Mouse (Mus musculus) gastrocnemius, postnatal 36 days (tissue): Measurements from ENCODE around the gene Rsc1a1. TPM values are rescaled to one million over a fixed set of nuclear protein-coding genes. Genes with fewer than 3 reads are reported as not detected.
A peak's percentile ranks its signal among the peaks of the same experiment; 100 is the strongest.

Experiments
- DNase-seq, 2 experiments: peaks; one replicate each; pipeline ENCODE4 v3.0.0; 2022
- intact Hi-C: fragments of 180-260 bp; cut with DNase I; formaldehyde crosslinking; loops from one replicate; pipeline ENCODE4 v1.15.1; 2025
- long read RNA-seq, 2 experiments: library from polyadenylated mRNA; stranded (forward); transcript quantifications; one replicate each; pipeline ENCODE4 v2.0.0; 2021
- total RNA-seq, 2 experiments: library from RNA; stranded (reverse); gene quantifications; 2 replicates each; pipeline ENCODE4 v1.2.3; 2021

Rsc1a1 gene
- total RNA-seq: 1 to 10 TPM; 5.2 to 9.3 TPM
- long read RNA-seq, experiment 1, partial matches to known transcripts: 0 of 2 reads
- long read RNA-seq, experiment 1, other reads (novel, unspliced or antisense): 0 of 2 reads
- long read RNA-seq, experiment 2: 0 reads

DNA sequence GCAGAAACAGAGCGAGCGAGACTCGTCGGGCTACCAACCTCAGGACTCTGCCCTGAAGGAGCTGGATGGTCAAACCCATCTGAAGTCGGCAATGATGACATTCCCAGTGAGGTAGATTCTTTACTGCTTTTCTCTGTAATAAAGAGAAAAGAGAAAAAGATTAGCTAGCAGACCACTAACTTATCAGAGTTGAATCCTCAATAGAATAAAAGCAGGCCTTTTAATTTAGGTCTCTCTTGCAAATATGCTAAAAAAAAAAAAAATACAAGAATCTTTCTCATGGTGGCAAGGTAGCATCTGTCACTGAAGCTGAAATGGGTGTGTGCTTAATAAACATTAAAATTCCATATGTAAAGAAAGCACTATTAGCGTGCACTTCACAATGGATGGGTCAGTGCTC is at the start of gene Rsc1a1:
Gene Rsc1a1, minus strand, starts transcription at position 101 of the 400 bp plus-strand sequence.
- intact Hi-C loops: no loop called here
- DNase-seq: no peak

DNA sequence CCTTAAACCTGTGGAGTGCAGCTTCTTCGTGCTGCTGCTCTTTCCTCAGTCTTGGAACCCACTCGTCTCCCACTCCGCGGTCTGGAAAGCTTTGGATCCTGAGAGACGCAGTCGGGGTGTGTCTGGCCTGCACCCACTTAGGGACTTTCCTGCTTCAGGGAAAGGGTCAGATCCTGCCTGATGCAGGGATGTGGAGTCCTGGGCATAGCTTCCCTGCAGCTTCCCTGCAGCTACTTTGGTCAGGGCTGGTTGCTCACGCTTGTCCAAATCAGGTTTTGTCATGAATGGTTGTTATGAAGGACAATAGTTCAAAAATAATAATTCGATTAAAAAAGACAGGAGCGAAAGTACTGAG is 49.8 kb upstream of the Rsc1a1 start:
- intact Hi-C loops: no loop called here

DNA sequence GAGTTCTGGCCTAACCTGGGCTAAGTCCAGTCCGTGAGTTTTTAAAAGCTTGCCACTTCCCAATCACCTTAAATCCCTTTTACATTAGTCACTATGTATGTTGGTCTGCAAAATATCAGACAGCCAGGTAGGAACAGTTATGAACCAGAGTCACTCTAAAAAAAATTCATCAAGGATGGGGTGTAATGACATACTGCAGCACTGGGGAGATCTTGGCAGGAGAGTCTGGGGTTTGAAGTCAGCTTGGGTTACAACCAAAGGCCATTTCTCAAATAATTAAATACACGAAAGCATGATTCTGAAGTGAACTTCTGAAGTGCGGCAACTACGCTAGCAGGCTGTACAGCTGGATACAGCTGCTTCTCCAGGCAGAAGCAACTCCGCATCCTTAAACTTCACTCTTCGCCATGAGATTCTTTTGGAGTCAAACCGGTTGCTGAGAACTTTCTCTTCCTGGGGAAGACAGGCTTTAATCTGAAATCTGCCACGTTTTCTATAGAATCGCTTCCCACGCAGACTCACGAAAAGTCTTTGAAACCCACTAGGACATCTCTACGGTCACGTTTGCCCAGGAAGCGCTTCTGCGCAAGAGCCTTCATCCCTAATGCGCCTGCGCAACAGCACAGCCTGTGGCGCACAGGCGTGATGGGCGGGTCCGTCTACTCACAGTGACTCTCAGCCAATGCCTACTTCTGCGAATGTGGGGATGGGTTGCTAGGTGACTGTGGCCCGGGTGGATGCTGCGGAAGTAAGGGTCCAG is 49.2 kb upstream of the Rsc1a1 start:
- intact Hi-C loops: no loop called here
- DNase-seq: peak; percentile 79 to 86

More for the DNA sequence above, 49.8 kb upstream of the Rsc1a1 start:
- no peak for DNase-seq

DNA sequence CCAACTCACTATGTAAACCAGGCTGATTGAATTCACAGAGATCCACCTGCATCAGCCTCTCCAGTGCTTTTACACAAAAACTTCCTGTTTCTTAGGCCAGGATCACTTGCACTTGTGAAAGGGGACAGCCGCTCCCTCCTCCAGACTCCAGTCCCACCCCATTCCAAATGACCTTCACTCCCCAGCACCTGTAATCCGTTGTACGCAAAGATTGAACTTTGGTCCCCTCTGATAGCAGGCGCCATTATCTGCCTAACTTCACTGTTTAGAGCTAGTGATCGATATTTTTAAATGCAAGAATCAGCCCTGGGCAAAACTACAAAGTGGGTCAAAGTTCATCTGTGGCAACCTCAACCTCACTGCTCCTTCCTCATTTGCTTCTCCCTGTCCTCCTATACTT is 46.4 kb upstream of the Rsc1a1 start:
- no peak for DNase-seq
- intact Hi-C loops: no loop called here

DNA sequence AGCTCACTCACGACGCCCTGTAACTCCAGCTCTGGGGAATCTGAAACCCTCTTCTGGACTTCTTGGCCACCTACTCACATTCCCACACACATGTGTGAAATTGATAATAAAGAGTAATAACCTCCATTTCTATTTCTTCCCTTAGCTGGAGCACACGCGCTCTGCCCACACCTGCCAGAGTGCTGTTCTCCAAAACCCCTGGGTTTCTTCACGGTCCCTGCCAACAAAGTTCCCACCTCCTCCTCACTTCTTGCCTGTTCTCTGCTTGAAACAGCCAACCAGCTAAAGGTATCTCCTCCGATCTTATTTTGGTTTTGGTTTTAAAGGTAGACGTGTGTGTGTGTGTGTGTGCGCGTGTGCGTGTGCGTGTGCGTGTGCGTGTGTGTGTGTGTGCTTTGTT is 45.0 kb upstream of the Rsc1a1 start:
- DNase-seq: no peak
- intact Hi-C loops: no loop called here

DNA sequence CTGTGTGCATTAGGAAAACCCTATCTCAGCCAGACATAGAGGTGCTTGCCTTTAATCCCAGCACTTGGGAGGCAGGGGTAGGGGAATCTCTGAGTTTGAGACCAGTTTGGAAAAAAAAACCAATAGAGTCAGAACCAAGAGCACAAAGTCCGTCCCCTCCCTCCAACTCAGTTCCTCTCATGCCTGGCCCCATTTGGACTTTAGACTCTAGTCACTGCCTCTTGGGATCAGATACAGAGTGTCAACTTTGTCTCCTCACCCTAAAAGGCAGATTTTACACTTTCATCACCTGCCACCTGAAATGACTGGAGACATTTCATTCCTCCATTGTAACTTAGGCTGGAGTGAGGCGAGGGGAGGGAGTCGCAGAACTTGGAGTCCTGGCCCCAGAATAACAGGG is 43.9 kb upstream of the Rsc1a1 start:
- intact Hi-C loops: no loop called here

DNA sequence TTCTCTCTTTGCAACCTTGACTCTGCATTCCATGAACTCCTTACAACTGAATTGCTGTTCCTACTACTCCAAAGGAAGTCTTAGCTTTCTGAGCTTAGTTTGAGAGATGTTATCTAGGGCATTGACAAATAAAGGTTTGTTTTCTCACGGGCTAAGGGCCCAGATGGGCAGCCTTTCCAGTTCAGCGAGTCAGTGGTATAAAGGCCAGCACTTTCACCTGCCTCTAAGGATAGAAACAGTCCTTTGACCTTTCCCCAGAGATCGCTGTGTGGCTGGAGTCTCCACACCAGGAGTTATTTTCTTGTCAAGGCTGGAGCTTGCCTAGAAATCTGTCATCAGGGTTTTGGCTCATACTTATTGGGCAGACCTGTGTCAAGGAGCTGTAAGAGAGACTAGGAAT is 40.3 kb upstream of the Rsc1a1 start:
- intact Hi-C loops: no loop called here

More for the DNA sequence above, 43.9 kb upstream of the Rsc1a1 start:
- DNase-seq: no peak

DNA sequence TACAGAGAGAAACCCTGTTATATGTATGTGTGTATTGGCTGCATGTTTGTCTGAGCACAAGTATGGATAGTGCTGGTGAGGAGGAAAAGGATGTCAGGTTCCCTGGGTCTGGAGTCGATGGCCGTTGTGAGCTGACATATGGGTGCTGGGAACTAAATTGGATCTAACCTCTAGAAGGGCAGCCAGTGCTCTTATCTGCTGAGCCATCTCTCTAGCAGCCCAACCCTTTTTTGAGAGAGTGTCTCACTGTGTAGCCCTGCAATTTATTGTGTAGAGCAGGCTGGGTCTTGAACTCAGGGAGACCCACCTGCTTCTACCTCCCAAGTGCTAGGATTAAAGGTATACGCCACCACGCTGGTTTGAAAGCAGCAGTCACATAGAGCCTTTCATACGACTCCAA is 39.9 kb upstream of the Rsc1a1 start:
- no peak for DNase-seq
- intact Hi-C loops: no loop called here

More for the DNA sequence above, 40.3 kb upstream of the Rsc1a1 start:
- DNase-seq: no peak

DNA sequence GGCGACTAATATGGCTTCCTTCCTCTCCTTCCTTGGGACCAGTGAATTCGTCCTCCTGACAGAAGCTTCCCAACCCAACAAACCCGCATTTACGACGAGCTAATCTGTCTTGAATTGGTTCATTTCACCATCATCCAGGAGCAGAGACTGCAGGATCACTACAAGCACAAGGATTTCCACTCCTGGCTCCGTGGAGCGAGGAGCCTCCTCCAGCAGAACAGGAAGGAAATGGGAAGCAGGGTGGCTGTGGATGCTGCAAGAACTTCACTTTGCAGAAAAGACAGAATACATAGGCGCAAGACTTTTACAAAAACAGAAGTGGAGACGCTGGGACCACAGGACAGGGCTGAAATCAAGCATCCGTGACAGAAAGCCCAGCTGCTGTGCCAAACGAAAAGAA is 39.2 kb upstream of the Rsc1a1 start:
- DNase-seq: no peak
- intact Hi-C loops: loop anchor here (5.0 kb wide), 1 partner anchor 68 kb away; the partner anchor contains the start of genes Casp9 and Dnajc16

DNA sequence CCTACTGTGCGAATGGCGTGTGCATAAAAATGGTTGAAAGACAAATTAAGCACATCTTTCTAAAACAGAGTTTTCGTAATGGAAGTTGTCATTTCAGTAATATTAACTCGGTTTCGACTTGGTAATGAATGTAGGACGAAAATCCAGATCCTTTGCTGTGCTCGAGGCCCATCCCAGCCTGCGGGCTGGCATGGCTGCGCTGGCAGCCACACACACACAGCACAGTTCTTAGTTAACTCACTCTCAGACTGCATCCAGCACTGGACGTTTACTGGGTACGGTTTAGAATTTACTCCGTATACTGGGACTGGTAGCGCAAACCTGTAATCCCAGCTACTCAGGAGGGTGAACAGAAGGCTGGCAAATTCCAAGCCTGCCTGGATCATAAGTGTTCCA is 38.3 kb upstream of the Rsc1a1 start:
- DNase-seq: no peak
- intact Hi-C loops: loop anchor here (5.0 kb wide), 1 partner anchor 69 kb away; the partner anchor contains the start of genes Casp9 and Dnajc16

DNA sequence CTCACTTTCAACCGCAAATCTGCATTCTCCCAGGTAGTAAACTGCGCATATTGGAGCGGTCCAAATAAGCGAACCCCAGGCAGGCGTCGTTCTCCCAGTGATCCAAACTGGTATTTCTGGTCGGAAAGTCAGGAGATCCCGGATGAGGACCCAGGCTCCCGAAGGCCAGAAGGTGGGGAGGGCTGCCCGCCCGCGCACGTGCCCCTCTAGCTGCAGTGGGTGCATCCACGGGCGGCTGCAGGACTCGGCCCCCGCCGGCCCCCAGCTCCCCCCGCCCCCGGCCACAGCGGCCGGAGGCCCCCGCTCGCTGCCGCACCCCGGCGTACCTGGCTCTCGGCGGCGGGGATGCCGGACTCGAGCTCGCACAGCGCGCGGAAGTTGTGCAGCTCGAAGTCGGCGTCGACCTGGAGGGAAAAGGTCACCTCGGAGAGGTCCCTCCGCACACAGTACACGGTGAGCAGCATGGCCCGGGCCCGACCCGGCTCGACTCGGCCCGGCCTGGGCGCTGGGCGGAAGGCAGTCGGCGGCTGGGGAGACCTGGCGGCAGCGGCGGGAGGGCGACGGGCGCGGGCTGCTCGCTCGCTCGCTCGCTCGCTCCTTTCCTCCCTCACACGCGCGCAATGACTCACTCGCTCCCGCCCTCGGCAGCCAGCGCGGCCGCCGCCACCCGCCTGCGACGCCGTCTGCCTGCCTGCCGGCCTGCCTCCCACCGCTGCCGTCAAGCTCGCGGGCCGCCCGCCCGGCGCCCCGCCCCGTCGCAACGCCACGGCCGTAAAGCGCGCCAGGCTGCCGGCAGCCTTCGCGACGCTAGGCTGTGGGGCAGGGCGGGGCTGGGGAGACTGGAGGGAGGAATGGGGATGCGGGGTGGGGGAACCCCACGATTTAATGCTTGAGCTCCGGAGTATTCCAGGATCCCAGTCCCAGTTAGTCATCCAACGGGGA is 37.6 kb upstream of the Rsc1a1 start, which contains the start of gene Ddi2:
Gene Ddi2, minus strand, starts transcription at position 689 of the 942 bp plus-strand sequence.
- intact Hi-C loops: loop anchor here (5.0 kb wide), 1 partner anchor 69 kb away; the partner anchor contains the start of genes Casp9 and Dnajc16
- DNase-seq: peak; percentile 83 to 88

DNA sequence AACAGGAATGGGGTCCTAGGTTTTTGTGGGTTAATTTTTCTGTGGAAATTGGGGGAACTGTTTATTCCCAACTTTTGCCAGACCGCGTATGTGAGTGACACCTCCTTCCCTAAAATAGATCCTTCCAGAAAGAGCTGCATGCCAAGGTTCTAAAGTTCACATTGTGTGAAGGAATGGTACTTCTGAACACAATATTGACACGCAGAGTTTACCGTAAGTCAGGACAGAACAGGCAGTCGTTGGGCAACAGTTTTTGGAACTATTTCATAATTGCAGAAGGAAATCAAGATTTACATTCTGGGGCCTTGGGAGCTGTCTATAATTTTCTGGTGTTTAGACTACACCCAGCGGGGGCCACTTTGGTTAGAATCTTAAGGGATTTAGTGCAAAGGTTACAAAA is 36.6 kb upstream of the Rsc1a1 start:
- DNase-seq: no peak
- intact Hi-C loops: loop anchor here (5.0 kb wide), 1 partner anchor 70 kb away; the partner anchor contains the start of genes Casp9 and Dnajc16

DNA sequence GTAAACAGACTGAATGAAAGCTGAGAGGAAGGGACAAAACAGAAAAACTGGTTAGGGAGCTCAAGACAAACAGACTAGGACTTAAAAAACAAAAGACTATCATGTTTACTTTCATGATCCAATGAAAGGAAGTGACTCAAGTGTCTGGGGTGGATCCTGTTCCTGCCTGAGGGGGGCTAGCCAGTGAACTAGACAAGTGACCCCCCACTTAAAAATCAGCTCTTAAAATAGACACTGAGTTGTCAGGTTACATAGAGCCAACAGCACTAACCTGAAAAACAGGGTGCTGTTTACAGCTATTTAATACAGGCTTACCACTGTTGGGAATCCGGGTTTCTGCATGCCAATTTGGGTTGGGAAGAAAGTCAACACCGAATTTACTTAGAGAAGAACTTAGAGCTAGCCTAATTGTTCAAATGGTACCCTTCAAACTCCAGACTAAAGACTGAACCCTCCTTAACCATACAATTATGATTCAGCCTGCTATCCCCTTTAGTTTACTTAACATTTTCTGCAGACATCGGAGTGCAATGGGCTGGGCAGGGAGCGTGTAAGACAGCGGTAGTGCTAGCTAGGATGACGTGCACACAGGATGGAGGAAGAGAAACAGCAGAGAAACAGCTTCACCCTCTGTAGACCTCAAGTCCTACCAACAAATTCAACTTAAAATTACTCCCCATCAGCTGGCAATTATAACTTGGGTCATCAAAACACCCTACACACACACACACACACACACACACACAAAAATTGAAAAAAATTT is 35.5 kb upstream of the Rsc1a1 start:
- intact Hi-C loops: loop anchor here (5.0 kb wide), 1 partner anchor 71 kb away; the partner anchor contains the start of genes Casp9 and Dnajc16
- DNase-seq: no peak

DNA sequence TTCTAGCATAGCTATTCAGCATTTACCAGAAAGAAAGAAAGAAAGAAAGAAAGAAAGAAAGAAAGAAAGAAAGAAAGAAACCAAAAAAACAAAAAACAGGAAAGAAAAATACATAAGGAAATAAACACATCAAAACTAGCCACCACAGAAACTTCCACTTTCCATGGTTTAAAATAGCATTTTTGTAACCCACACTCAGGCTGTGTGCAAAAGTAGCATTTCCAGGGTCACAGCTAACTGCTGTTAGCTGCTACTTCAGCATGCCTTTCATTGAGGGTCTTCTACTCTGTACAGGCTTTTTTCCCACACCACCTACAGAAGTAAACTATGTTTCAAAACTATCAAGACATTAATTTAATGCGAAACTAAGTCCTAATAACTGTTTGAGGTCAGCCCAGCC is 33.9 kb upstream of the Rsc1a1 start:
- no peak for DNase-seq
- intact Hi-C loops: no loop called here

DNA sequence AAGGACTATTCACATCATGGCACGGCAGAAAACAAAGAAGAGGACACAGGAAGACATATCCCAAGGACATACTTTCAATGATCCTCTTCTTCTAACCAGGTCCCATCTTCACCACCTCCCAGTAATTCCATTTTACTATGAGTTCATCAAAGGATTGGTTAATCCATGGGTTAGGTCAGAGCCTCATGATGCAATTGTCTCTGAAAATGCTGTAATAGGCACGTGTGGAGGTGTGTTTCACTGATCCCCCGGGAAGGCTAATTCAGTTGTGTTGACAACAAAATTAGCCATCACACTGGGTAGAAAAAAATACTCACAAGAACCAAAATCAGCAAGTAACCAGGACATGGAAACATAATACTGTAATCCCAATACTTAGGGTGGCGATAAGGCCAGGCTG is 32.2 kb upstream of the Rsc1a1 start:
- DNase-seq: no peak
- intact Hi-C loops: no loop called here

DNA sequence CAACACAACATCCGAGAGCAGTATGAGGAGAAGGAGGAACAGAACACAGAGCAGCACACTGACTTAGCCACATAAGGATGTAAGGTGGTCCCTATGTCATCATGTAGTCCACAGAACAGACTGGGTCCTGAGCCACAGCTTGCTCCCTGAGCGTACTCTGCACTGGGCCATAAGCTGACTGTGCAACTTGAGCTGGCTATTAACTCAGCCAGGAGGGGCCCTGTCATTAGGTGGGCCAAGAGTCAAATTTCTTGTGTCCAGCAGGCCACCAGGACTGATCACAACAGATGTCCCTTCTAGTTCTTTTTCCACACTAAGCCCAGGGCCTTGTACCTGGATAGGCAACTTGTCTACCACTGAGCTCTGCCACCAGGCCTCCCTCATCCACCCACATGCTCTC is 29.6 kb upstream of the Rsc1a1 start:
- DNase-seq: peak; percentile 23 to 24
- intact Hi-C loops: no loop called here

DNA sequence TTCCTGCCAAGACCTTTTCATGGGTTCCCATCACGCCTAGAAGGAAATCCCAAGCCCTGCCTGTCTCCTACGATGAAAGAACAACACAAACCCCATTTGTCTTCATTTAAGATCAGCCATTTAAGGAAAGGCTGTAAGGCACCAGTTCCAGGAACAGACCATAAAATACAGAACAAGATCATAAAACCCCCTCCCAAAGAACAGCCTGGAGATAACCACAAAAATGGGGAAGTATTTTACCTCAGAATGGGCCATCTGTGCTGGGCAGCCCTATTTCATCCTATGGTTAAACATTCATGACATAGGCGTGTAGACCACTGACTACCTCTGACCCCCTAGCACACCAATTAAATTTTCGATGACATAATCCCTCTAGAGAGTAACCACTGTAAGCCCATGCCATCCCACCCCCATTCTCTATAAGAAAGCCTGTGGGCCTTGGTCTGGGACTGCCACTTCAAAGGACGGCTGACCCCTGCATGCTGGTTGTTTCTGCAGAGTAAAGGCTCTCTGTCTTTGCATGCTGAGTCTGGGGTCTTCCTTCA is 28.3 kb upstream of the Rsc1a1 start:
- no peak for DNase-seq
- intact Hi-C loops: no loop called here

DNA sequence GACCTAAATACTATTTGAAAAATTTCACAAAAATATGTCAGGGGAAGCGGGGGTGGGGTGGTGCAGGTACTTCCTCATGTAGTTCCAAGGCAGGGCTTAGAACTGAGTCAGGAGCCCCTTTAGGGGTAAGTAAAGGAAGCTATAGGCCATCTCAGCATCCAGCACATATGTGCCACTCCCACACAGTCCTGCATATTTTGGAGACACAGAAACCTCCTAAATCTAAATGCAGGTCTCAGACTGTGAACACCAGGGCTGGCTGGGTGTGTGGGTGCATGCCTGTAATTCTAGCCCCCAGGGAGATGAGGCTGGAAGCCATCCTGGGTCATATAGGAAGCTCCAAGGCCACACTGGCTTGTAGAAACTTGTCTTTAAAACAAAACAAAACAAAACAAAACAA is 25.9 kb upstream of the Rsc1a1 start:
- no peak for DNase-seq
- intact Hi-C loops: no loop called here

DNA sequence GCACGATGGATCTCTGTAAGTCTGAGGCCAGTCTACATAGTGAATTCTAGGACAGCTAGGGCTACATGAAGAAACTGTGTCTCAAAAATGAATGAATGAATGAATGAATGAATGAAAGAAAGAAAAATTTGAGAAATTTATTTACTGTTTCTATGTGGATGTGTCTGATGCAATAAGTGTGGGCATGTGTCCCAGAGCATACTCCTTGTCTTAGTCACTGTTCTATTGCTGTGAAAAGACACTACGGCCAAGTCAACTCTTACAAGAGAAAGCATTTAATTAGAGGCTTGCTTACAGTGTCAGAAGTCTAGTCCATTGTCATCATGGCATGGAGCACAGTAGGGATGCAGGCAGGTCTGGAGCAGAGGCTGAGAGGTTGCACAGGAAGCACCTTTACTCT is 23.6 kb upstream of the Rsc1a1 start:
- DNase-seq: no peak
- intact Hi-C loops: no loop called here

DNA sequence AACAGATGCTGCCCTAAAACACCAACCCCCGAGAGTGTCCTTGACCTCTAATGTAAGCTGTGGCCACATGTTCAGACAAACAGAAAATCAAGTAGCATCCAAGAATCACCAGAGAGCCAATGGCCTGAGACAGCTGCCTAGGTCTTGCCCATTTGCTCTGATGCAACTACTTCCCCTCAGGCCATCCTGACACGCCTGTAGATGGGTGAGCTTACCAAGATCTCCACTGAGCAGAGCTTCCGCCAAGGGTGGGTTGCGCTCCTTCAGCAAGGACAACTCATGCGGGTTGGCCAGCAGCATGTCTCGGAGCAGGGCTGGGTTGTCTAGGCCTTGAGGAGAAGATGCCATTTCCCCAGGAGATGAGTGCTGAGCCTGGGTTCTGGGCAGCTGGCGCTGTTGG is 22.6 kb upstream of the Rsc1a1 start:
- no peak for DNase-seq
- intact Hi-C loops: no loop called here
